Mouse (Mus musculus) lung, postnatal 36 days (tissue): Measurements from ENCODE around the gene Slc6a18.

Source experiments
- DNase-seq: peaks from one replicate; pipeline ENCODE4 v3.0.0; 2022; ENCODE audit warnings: mixed read lengths

Gene Slc6a18

DNA sequence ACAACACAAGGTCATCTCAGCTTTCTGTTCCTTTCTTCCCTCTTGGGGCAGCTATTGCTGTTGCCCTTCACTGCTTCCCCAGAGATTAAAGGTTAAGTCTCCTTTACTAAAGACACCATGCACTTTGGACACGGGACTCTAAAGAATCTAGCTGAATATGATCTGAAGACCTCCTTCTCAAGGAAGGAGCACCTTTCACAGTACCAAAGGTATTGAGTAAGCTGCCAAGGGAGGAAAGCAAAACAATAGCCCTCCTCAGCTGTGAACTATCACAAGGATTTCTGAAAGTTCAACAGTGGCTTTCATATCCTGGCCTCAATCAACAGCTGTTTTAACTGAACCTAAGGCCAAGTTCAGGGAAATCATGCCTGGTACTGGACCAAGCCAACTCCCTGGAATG is 6.6 kb upstream of the Slc6a18 start:
- DNase-seq, result no peak

DNA sequence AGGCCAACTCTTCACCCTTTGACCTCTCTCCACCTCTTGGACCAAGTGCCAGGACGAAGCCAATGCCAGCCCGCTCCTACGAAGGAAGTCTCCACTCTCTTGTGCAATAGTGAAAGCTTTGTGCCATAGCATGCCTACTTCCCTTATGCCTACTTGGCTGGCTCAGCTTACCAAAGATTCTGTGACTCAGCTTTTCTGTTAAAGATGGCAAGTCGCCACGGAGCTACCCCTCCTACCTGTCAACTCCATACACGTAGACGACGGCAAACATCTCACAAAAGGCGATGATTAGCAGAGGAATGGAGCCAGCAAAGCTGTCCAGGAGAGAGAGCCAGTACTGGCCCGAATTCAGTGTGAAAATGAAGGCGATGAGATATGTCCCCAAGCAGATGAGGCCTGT is 5.9 kb upstream of the Slc6a18 start:
- DNase-seq, result peak; percentile 50

DNA sequence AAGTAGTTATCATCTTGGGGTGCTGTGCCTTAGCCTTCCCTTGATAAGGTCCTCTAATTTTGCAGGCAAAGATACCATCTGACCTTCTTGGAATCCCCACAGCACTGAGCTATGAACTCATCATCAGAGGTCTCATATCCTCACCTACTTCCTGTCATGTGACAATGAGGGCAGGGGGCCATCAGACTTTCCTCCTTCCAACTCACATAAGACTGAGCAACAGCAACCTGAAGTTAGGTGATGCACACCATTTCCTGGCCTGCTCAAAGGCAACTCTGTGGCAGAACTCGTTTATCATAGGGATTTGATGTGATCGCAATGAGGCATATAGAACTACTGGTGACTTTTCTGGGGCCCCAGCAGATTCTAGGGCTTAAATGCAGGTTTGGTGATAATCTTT is 4.4 kb upstream of the Slc6a18 start:
- DNase-seq, result no peak

DNA sequence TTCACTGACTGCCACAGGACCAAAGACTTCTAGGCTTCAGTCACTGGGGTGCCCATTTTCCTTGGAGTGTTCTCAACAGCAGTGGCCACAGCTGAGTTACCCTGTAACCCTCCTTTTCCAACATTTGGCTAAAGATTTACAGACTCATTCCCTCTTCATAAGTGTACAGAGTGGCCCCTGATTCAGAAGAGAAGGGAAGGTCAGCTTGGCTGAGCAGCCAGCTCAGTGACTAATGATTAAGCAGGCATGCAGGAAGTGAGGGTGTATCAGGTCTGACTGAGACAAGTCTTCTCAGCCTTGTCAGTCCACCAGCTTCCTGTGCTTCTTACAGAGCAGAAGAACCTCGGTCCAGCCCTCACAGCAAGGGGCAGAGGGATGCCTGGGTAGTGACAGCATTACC is 2.6 kb upstream of the Slc6a18 start:
- no peak for DNase-seq

DNA sequence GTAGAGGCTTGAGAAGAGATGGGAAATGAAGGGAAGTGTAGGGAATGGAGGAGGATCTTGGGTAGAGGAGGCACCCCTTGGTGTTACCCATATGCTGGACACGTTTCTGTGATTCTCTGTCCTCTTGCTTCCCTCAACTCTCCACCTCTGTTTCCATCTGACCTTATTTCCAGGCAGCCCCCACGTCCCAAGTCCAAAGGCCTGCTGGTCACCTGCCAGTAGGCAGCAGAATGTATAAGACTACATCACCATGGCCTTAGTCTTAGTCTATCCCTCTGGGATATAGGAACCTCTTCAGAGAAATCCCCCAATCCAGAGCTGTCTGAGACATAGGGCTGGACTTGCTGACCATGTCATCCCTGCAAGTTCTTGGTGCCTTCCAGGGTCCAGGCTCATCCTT is 1.5 kb upstream of the Slc6a18 start:
- DNase-seq, result no peak

DNA sequence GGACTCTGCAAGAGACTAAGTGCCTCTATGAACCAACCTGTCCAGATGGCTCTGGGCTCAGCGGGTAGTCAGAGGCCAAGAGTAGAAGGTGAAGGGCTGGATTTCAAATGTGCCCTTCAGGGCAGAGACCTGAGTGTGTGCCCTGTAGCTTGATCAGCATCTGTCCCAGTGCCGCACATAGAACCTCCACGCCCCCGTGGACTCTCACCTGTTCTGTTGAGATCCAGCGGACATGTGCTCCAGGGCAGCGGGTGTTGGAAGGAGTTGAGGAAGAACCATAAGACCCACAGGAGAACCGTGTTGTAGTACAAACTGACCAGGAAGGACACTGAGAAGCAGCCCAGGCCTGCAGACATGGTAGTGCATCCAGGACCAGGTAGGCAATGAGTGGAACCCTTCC is 2.7 kb downstream of the Slc6a18 start:
- no peak for DNase-seq

DNA sequence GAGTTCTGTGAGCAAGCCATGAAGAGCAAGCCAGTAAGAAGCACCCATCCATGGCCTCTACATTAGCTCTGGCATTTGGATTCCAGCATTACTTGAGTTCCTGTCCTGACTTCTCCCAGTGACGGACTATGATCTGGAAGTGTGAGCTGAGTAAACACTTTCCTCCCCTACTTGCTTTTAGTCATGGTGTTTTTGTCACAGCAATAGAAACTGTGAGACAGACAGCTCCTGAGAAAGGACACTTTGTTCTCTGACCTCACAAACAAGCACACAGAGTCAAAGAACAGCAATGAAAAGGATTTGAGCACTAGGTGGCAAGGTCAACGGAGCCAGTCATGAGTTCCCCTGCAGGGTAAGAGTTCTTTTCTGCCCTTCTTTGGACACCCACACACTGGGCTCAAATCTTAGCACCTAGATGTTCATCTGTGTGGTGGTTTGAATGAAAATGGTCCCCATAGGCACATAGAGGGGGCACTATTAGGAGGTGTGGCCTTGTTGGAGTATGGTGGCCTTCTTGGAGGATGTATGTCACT is 17.6 kb downstream of the Slc6a18 start:
- DNase-seq, result no peak

DNA sequence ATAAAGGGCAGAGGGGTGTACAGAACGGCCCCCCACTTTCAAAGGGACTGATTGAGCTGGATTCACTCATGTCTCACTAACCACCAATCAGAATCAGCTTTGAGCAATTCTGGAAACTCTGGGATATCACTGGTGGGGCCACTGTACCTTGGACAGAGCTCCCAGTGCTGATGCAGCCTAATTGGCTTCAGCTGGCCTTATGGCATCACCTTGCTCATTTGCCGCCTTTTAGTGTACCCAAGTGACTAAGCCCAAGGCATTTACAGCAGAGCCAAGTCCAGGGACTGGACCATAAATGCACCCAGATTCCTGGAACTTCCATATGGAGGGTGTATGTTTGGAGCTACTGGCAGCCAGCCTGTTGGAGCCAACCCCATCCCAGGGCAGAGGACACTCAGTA is 18.9 kb downstream of the Slc6a18 start:
- DNase-seq, result no peak

DNA sequence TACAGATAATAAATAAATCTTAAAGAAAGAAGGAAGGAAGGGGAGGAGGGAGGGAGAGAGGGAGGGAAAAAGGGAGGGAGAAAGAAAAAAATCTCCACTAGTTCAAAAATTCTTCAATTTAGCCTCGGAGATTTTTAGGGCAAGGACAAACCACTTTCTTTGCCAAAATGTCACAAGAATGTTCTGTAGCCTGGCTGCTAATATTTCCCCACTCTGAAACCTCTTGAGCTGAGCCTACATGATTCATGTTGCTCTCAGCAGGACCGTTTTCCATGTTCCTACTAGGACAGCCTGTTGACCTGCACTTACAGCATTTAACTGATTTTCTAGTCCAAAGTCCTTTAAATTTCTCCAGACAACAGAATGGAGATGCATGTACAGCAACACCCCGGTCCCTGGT is 22.8 kb downstream of the Slc6a18 start:
- DNase-seq, result no peak

DNA sequence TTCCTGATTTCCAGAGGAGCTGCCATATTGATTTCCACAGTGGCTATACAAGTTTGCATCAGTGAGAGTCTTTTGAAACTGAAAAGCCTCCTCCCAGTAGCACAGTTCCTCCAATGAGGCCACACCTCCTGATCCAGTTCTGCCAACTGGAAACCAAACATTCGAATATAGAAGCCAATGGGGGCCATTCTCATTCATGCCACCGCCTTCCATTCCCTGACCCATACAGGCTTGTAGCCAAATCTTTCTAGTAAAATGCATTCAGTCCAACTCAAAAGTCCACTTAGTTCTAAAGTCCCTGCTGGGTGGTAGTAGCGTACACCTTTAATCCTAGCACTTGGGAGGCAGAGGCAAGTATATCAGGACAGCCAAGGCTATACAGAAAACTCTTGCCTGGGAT is 24.6 kb downstream of the Slc6a18 start:
- no peak for DNase-seq

DNA sequence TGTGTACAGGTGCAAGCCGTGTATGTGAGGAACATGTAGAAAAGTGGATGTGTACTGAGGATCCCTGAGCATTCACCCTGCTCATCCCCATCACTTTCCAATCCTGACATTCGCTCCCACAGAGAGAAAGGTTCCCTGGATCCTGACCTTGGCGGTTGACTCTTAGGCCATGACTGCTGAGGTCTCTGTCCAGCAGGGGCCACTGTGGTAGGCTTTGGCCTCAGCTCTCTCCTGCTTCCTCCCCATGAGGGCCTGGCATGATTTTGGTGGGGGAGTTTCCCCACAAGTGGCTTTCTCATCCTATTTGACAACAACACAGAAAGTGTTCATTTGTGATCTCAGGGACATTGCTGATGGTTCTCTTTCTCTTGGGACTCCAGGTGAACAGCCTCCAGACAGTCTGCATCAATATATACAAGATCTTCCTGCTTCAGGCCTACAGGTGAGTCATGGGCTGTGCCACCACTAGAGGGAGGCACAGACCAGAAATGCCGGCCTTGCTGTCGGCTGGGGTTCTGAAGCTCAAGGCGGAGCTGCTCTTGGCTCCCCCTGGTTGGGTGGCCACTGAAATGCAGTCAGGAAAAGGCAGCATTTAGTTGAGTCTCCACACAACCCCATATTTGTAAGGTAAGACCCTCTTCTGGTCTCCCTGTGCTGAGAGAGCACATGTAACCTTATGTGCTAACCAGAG is 31.3 kb downstream of the Slc6a18 start:
- DNase-seq, result peak; percentile 58

DNA sequence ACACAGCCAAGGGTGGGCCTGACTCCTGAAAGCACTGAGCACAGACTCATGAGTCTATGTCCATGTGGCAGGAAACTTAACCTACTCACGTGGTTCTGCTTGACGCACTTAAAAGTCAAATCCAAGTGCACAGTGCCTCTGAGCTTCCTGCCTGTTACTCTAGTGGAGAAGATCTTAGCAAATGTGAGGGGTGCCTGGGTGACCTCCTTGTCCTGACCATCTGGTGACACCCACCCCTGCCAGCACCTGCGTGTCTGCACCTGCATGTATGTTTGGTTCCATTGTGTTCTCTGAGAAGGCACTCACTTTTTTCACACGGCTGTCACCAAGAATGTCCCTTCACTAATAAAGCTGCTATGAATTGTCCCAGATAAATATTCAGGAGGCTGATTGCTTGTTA is 36.5 kb downstream of the Slc6a18 start:
- no peak for DNase-seq

DNA sequence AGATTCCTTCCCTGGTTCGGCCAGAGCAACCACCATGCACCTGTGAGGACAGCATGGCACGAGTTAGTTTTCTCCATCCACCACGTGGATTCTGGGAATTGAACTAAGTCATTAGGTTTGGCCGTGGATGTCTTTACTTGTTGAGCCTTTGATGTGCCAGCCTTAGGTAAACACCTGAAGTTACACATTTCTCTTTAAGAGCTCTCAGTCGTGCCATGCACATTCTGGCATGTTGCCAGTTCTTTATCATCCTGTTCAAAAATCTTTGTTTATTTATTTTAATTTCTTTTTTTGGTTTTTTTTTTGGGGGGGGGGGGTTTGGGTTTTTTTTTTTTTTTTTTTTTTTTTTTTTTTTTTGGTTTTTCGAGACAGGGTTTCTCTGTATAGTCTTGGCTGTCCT is 40.0 kb downstream of the Slc6a18 start:
- DNase-seq, result no peak

DNA sequence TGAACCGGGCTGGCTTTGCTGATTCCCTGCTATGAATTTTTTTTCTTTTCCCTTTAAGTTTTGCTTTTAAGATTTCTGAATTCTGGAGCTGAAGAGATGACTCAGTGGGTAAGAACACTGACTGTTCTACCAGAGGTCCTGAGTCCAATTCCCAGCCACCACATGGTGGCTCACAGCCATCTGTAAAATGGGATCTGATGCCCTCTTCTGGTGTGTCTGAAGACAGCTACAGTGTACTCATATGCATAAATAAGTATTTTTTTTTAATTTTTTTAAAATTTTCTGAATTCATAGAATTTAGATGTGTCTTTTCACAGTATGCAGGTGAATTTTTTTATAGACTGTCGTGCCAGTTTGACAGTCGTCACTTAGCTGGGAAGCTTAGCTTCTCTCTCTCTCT is 46.0 kb downstream of the Slc6a18 start:
- no peak for DNase-seq

DNA sequence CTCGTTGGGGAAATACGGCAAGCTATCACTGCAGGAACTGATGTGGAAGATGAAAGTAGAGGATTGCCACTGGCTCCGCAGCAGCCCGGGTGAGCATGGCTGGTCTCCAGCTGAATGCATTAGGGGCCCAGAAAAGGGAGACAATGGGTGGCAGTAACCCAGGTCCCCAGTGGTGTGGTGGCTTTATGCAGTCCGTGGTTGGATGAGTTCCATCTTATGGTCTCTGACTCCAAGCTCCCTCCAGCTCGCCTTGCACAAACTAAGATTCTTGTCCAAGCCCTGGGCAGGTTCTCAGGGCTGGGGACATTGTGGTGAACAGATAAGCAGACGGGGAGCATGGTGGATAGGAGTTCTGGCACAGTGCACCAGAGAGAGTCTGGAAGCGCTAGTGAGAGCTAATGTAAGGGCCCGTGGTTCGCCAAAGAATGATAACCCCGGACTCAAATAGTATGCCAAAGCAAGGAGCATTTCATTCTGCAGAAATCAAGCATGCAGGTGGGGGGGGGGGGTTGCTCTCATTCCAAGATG is 49.2 kb downstream of the Slc6a18 start:
- DNase-seq, result no peak

DNA sequence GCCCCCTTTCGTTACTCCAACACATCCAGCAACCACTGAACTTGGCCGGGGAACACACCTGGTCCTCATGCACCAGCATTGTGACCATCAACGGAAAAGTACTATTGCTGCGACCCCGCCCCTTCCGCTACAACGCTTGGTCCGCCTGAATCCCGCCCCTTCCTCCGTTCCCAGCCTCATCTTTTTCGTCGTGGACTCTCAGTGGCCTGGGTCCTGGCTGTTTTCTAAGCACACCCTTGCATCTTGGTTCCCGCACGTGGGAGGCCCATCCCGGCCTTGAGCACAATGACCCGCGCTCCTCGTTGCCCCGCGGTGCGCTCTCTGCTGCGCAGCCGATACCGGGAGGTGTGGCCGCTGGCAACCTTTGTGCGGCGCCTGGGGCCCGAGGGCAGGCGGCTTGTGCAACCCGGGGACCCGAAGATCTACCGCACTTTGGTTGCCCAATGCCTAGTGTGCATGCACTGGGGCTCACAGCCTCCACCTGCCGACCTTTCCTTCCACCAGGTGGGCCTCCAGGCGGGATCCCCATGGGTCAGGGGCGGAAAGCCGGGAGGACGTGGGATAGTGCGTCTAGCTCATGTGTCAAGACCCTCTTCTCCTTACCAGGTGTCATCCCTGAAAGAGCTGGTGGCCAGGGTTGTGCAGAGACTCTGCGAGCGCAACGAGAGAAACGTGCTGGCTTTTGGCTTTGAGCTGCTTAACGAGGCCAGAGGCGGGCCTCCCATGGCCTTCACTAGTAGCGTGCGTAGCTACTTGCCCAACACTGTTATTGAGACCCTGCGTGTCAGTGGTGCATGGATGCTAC is 50.9 kb downstream of the Slc6a18 start, which contains the start of gene Tert:
Tert (plus strand) TSS at position 167 of the 805 bp plus-strand sequence.
- peak; percentile 70 for DNase-seq

DNA sequence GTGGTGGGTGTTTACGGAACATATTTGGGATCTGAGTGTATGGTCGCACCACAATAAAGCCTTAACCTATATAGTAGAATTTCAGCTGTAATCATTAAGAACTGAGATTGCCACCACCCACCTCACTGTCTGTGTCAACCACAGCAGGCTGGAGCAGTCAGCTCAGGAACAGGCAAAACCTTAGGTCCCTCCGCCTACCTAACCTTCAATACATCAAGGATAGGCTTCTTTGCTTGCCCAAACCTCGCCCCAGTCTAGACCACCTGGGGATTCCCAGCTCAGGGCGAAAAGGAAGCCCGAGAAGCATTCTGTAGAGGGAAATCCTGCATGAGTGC is 51.4 kb downstream of the Slc6a18 start:
- no peak for DNase-seq

DNA sequence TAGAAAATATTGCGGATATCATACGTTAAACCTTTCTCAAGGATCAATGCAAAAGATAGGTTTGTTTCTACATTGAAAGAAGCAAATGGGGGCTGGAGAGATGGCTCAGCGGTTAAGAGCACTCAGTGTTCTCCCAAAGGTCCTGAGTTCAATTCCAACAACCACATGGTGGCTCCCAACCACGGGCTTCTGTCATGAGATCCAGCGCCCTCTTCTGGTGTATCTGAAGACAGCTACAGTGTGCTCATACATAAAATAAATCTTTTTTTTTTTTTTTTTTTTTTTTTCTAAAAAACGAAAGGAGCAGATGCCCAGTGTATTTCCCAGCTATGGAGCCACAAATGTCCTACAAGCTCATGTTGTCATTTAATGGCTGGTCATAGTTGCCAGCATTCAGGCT is 57.2 kb downstream of the Slc6a18 start:
- DNase-seq, result peak; percentile 10

DNA sequence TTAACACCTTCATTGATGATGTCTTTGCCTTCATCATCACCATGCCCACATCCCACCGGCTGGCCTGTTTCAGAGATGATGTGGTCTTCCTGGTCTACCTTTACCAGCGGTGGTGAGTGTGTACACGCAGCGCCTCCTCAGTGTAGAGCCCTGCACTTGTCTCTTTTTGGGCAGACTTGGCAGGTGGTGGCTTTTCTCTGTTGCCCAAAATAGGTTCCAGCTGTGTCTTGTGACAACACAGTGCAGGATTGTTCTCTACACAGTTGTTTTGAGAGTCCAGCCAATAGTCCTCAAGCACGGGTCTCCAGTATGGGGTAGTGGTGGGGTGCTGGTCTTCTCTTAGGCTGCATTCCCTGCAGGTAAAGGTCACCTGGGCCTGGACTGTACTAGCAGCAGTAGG is 59.4 kb downstream of the Slc6a18 start:
- no peak for DNase-seq
